Mouse (Mus musculus) hindlimb bud, embryonic 11.5 days (tissue): ENCODE results near the gene Slc25a18.
A peak's percentile ranks its signal among the peaks of the same experiment; 100 is the strongest.
"Not testable (repeated sequence)": the region's sequence is repeated elsewhere in the genome, so short reads cannot be mapped to it uniquely, and the experiment has no call there.

Source experiments
- DNase-seq: peaks from one replicate; pipeline ENCODE4 v3.0.0-alpha.2; 2012; ENCODE audit warnings: low read depth, low spot score; ENCODE audit errors: extremely low spot score

Slc25a18 gene

DNA sequence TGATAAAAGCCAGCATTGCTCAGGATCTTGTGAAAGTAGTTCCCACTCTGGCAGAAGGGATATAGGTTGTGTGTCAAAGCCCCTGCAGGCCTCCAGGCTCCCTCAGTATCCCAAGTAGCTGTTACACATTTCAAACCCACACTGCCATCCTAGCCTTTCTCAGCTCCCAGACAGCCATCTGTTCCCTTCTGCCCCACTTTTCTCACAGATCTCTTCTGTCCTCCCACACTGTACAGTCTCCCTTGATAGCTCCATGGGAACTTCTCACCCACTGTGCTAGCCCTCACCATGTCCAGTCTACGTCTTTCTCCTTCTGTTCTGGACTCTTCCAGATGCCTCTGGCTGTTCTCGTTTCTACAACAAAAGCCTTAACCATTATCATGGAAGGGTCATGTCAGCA, 22.7 kb downstream of the Slc25a18 start:
- DNase-seq, result no peak

DNA sequence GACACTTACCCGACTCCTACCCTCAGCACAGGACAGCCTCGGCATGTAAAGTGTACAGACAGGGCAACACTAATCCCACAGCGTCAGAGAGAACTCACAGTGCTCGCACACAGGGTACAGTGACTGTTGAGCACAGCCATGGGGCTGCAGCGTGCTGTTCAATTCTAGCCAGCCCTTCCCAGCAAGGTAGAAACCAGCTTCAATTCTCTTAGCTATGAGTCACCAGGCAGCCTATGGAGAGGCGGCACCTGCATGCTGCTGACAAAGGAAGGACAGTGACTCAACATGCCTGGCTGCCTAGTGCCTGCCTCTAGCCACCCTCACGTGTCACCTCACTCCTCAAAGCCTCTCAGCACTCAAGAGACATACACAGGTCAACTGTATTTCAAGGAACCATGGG, 24.6 kb downstream of the Slc25a18 start:
- DNase-seq, result no peak

DNA sequence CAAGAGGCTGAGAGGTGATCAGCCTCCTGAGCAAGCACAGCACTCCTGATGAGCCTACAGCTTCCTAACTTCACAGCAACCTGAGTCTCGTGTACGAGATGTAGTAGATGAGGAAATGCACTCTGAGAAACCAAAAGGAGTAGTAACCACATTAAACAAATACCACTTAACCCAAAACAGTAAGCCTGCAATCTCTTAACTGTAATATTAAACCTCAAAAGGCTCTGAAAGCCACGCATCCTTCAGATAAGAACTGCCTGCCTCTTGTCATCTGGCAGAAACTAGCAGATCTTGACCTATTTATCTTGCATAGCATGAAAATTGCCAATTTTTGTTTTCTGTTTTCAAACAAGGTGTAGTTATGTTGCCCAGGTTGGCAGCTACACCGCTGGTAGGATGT, 25.5 kb downstream of the Slc25a18 start:
- no peak for DNase-seq

DNA sequence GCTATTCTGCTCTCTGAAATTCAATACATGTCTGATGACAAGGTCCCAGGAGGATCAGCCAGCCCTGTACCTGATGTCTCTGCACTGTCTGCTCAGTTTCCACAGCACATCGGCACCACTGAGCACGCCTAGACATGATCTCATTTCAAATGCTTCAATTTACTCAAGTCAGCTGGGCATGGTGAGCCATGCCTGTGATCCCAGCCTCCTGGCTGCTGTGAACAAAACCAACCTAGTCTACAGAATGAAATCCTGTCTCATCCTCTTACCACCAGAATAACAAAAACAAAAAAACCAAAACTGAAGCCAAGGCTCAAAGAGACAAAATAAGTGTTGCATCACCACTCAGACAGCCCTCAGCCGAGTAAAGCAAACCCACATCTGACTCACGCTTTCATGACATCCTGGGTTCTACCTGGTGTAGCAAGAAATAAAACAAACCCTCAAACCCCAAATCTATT, 26.2 kb downstream of the Slc25a18 start:
- DNase-seq, result no peak

DNA sequence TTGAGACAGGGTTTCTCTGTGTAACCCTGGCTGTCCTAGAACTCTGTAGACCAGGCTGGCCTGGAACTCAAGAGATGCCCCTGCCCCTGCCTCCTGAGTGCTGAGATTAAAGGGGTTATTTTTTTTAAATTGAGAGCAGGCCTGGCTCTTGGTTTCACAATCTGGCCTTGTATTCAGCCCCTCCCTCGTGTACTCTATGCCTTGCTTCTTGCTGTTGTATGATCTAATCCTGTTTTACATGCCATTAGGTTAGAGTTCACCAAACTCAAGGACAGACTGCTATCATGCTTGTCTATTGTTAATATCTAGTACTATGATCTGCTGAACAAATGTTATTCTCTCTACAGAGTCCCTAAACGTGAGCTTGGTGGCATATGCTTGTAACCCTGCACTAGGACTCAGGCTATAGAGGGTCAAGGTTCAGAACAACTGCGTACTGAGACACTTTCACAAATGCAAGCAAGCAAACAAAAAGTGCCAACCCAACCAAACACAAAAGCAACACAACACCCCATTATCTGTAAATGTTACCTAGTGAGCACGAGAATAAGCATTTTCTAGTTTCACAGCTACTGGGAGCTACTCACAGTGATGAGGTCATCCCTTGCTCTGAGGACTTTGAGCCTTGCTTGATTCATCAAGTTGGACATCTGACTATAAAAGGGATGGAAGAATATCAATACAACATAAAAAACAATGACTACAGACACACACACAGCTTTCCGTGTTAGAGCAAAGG, 33.8 kb downstream of the Slc25a18 start:
- no peak for DNase-seq

GRCm38 (mm10) chr6:120807738-120808081, 34.3 kb downstream of the Slc25a18 start:
- DNase-seq, result no peak

- DNase-seq, result not testable (repeated sequence)
These were observed 38.6 kb downstream of the Slc25a18 start for GRCm38 (mm10) chr6:120811999-120812398.

DNA sequence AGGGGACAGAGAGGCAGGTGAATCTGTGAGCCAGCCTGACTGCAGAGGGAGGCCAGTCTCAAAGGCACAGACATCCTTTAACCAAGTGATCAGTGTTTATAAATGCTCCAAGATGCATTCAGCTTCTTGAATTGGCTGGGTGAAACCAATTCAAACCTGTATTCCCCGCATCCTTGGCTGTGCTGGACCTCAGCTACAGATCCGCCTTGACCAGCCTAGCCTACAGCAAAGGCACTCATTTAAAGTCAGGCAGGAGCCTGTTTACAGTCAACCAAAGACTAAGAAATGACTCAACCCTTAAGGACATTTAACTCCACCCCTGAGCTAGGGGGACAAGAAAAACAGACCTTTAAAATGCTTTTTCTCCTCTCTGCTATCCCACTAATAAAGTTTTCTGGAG, 45.9 kb downstream of the Slc25a18 start:
- DNase-seq, result no peak

DNA sequence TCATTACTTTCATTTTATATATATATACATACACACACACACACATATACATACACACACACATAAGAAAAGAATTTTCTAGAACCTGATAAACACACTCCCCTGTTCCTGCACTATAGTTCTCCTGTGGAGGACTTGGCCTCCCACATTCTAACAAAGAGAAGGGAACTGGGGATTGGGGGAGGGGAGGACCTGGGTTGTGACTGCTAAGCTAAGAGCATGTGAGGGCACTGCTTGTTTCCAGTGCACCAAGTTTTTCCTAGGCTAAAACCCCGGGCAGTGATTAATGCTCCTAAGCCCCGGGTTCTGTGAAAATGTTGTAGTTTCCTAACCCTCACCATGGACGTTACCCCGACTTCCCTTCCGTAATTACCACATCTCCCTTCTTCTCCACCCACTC, 46.8 kb downstream of the Slc25a18 start:
- DNase-seq, result no peak

DNA sequence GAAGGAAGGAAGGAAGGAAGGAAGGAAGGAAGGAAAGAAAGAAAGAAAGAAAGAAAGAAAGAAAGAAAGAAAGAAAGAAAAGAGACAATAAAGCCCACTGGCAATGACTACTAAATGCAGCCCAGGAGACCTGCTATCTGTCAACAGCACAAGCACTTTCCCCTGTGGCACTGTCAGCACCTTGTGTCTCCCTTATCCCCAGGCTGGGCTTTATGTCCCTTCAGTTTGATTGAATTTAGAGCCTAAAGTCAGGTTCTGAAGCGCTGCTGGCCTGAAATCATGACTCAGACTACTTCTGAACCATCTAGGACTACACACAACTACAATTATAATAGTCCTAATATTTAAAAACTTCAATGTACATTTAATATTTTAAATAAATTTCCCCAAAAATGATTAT, 47.6 kb downstream of the Slc25a18 start:
- DNase-seq, result no peak

GRCm38 (mm10) chr6:120821715-120822114, 48.3 kb downstream of the Slc25a18 start:
- no peak for DNase-seq

GRCm38 (mm10) chr6:120822307-120822928, 49.0 kb downstream of the Slc25a18 start, which contains the start of gene Atp6v1e1:
Gene Atp6v1e1, minus strand, starts transcription at chr6:120822793.
- DNase-seq, result peak; percentile 93

DNA sequence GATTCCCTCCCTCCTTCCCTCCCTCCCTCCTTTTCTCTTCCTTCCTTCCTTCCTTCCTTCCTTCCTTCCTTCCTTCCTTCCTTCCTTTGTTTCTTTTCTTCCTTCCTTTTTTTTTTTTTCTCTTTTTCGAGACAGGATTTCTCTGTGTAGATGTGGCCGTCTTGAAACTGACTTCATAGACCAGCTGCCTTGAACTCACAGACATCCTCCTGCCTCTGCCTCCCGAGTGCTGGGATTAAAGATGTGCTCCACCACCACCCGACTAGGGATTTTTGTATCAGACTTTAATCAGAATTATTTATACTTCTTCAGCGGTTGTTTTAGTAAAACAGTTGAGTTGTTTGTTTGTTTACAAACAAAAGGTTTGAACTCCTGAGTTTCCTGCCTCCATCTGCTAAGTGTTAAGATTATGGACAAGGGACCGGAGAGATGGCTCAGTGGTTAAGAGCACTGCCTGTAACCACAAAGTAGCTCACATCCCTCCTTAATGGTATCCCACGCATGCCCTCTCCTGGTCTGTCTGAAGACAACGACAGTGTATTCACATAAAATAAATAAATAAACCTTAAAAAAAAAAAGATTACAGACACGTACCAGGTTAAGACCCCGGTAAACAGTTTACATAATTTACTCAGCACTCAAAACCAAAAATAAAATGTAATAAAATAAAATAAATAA, 49.7 kb downstream of the Slc25a18 start:
- DNase-seq, result no peak

DNA sequence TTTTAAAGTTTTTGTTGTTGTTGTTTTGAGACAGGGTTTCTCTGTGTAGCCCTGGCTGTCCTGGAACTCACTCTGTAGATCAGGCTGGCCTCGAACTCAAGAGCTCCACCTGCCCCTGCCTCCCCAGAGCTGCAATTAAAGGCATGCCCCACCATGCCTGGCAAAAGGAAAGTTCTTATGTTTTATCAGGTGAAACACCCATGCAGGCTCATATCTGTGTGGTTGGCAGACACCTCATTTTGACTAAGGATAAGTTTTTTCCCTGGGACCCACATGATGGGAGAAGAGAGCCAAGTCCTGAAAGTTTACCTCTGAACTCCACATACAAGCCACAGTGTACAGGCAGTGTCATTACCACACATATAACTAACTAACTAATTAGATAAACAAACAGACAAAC, 56.7 kb downstream of the Slc25a18 start:
- no peak for DNase-seq

- DNase-seq, result no peak
These were observed 57.7 kb downstream of the Slc25a18 start for GRCm38 (mm10) chr6:120830866-120831608.

DNA sequence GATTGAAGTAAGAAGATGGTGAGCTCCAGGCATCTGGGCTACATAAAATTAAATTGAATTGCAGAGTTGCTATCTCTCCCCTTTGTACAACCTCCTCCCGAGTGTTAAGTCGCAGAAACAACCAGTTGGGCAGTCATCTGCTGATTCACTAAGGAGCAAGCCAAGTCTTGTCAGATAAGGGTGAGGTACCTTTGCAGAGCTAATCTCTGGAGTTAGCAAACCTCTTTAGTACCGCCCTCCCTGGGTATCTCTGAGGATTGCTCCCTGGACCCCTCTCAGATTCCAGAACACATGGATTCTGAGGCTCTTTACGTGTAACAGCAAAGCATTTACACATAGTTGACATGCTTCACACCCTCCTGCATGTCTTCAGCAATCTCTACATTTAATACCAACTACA, 58.7 kb downstream of the Slc25a18 start:
- no peak for DNase-seq

- no peak for DNase-seq
These were observed 61.5 kb downstream of the Slc25a18 start for GRCm38 (mm10) chr6:120834766-120835321.

- DNase-seq, result peak; percentile 60
These were observed 62.3 kb downstream of the Slc25a18 start, which contains the start of gene Bcl2l13 for GRCm38 (mm10) chr6:120835474-120836374. Gene Bcl2l13, plus strand, starts transcription at chr6:120836212.

DNA sequence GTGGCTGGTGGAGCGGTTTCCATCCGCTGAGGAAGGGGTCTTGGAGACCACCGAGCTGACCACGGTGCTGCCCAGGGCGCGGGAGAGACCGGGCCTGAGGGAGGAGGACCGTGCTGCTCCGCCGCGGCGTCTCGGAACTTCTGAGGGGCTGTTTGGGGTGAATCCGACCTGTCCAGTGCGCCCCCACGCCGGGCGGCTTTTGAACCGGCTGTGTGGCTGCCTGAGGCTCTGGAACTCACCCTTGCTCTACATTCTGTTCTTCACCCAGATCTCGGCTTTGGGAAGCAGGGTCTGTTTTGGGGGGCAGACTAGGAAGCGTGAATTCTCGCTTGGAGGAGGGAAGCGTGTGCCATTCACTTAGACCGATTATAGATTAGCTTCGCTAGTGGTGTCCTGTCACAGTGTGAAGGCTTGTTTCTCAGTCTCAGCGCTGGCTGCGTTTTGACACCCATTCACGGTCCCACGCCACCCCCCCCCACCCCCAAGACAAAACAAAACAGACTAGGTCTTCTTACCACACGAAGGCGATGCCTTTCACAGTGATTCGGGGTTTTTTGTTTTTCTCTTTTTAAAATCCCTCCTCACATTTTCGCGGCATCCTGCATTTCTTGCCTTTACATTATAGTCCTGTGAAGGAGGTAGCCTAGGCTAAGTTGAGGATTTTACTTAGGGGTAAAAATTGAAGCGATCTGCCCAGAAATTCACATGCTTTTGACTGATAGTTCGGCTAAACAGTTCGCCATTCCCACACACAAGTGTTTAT, 63.2 kb downstream of the Slc25a18 start:
- no peak for DNase-seq
